Mouse (Mus musculus) heart, postnatal 0 days (tissue): Measurements from ENCODE around the gene Chmp5. TPM values are rescaled to one million over a fixed set of nuclear protein-coding genes. Genes with fewer than 3 reads are reported as not detected.
A peak's percentile ranks its signal among the peaks of the same experiment; 100 is the strongest.

Experiments used
- ATAC-seq: fragments of 200-750 bp; cut with Nextera tagmentation; 2 replicates; pipeline ENCODE4 v1.8.0; 2017; ENCODE audit warnings: low read depth, moderate number of reproducible peaks, moderate library complexity; ENCODE audit not compliant: insufficient read depth
- DNase-seq: peaks from one replicate; pipeline ENCODE4 v3.0.0-alpha.2; 2016; ENCODE audit warnings: low spot score
- H3K27ac ChIP-seq: fragments of 300-500 bp; sonication (generic); 2 replicates; pipeline ENCODE4 v1.5.1; 2014; ENCODE audit warnings: low read depth, mild to moderate bottlenecking
- H3K27me3 ChIP-seq: fragments of 300-500 bp; sonication (generic); 2 replicates; pipeline ENCODE4 v1.6.1; 2014; ENCODE audit warnings: low read length, mixed read lengths; ENCODE audit not compliant: control insufficient read depth, insufficient read depth
- H3K36me3 ChIP-seq: fragments of 300-500 bp; sonication (generic); replicated peaks from 2 replicates; pipeline ENCODE4 v1.6.1; 2014; ENCODE audit warnings: low read length, mixed read lengths; ENCODE audit not compliant: control insufficient read depth, insufficient read depth
- H3K4me1 ChIP-seq: fragments of 300-500 bp; sonication (generic); 2 replicates; pipeline ENCODE4 v1.6.1; 2014; ENCODE audit warnings: antibody characterized with exemption; ENCODE audit not compliant: control insufficient read depth, insufficient read depth
- H3K4me2 ChIP-seq: fragments of 300-500 bp; sonication (generic); 2 replicates; pipeline ENCODE4 v1.6.1; 2014; ENCODE audit warnings: low read depth, mild to moderate bottlenecking, low read length, moderate library complexity
- H3K4me3 ChIP-seq: fragments of 300-500 bp; sonication (generic); 2 replicates; pipeline ENCODE4 v1.5.1; 2014; ENCODE audit warnings: low read depth, low read length
- H3K9ac ChIP-seq: fragments of 300-500 bp; sonication (generic); replicated peaks from 2 replicates; pipeline ENCODE4 v1.6.1; 2014; ENCODE audit warnings: low read depth, low read length, mixed read lengths
- H3K9me3 ChIP-seq: fragments of 300-500 bp; sonication (generic); replicated peaks from 2 replicates; pipeline ENCODE4 v1.6.1; 2016; ENCODE audit warnings: low read length; ENCODE audit not compliant: control insufficient read depth
- CTCF ChIP-seq: IDR thresholded peaks from 2 replicates; pipeline ENCODE4 v1.5.1; 2016; ENCODE audit warnings: antibody characterized with exemption, control low read depth, low read depth
- EP300 ChIP-seq: IDR thresholded peaks from 2 replicates; pipeline ENCODE4 v1.6.1; 2016; ENCODE audit warnings: antibody characterized with exemption, low read depth
- WGBS: fragments of 180-500 bp; shearing (Covaris S2); extraction: QIAGEN DNeasy Blood & Tissue Kit; methylation state at CpG from one replicate; pipeline ENCODE4 v1.1.7; 2014; 5-methylcytosine and 5-hydroxymethylcytosine counted together
- polyA plus RNA-seq: library from polyadenylated mRNA; unstranded; fragments of >200 nt; fragmentation: Nextera tagmentation; extraction: Ambion mirVana; gene quantifications from 2 replicates; pipeline ENCODE4 v1.2.1, GENCODE M21; 2015
- total RNA-seq: library from RNA; depleted of rRNA; stranded (reverse); fragments of >200 nt; gene quantifications from 2 replicates; pipeline ENCODE4 v1.2.3, GENCODE M21; 2014; ENCODE audit warnings: low replicate concordance

The Chmp5 gene
- total and polyA plus RNA-seq, 2 experiments from 2014 or later: 17.7 to 72.3 TPM

GRCm38 (mm10) chr4:40936175-40936839 is 11.9 kb upstream of the Chmp5 start:
- H3K36me3 ChIP-seq: peaks cover 77% of the 10 kb centered on the region
- peak overlapping the region; percentile 17; the same call in 1 of the 2 replicates for H3K27ac ChIP-seq
- no peaks in the 10 kb centered on the region for H3K4me1 ChIP-seq
- TF ChIP-seq EP300 (no peak), CTCF (no peak)
- peaks cover 6% of the 10 kb centered on the region; the same call in 1 of the 2 replicates for H3K9me3 ChIP-seq
- ATAC-seq (peak; percentile 69), DNase-seq (peak; percentile 31)
- 64% methylated on average over 9 of the region's 9 CpGs for WGBS
- H3K4me2 ChIP-seq: no peak overlapping the region
- H3K9ac ChIP-seq: no peak overlapping the region
- no peak overlapping the region for H3K4me3 ChIP-seq
- no peaks in the 10 kb centered on the region for H3K27me3 ChIP-seq

GRCm38 (mm10) chr4:40938793-40939192 is 9.4 kb upstream of the Chmp5 start:
- WGBS: 95% methylated on average over 5 of the region's 5 CpGs
- Histone ChIP-seq H3K36me3 (peaks cover 92% of the 10 kb centered on the region), H3K9ac (no peak overlapping the region), H3K9me3 (peaks cover 6% of the 10 kb centered on the region; the same call in 1 of the 2 replicates), H3K27ac (no peak overlapping the region), H3K4me3 (no peak overlapping the region), H3K4me1 (no peaks in the 10 kb centered on the region), H3K4me2 (no peak overlapping the region), H3K27me3 (no peaks in the 10 kb centered on the region)
- no peak for TF ChIP-seq EP300
- no peak for TF ChIP-seq CTCF
- no peak for ATAC-seq
- DNase-seq: no peak

- Histone ChIP-seq H3K9ac (no peak overlapping the region), H3K4me2 (no peak overlapping the region), H3K27ac (no peak overlapping the region), H3K36me3 (peaks cover 65% of the 10 kb centered on the region), H3K4me3 (no peak overlapping the region), H3K9me3 (peaks cover 6% of the 10 kb centered on the region; the same call in 1 of the 2 replicates), H3K27me3 (no peaks in the 10 kb centered on the region), H3K4me1 (peaks cover 12% of the 10 kb centered on the region)
- ATAC-seq: no peak
- no peak for DNase-seq
- 94% methylated on average over 5 of the region's 5 CpGs for WGBS
- TF ChIP-seq CTCF: no peak
- TF ChIP-seq EP300: no peak
Observed at GRCm38 (mm10) chr4:40943651-40944050, 4.6 kb upstream of the Chmp5 start.

- Histone ChIP-seq H3K4me1 (peaks cover 17% of the 10 kb centered on the region), H3K36me3 (peaks cover 42% of the 10 kb centered on the region), H3K27ac (no peak overlapping the region), H3K4me2 (peak overlapping the region; percentile 71), H3K9ac (peak overlapping the region; percentile 83), H3K9me3 (no peaks in the 10 kb centered on the region), H3K4me3 (peak overlapping the region; percentile 80), H3K27me3 (no peaks in the 10 kb centered on the region)
- no peak for ATAC-seq
- DNase-seq: no peak
- TF ChIP-seq CTCF (no peak), EP300 (no peak)
- WGBS: 85% methylated on average over 7 of the region's 7 CpGs
Observed at GRCm38 (mm10) chr4:40946516-40947121, 1.6 kb upstream of the Chmp5 start.

GRCm38 (mm10) chr4:40947565-40948159 is 545 bp upstream of the Chmp5 start:
- DNase-seq: no peak
- Histone ChIP-seq H3K27ac (peak overlapping the region; percentile 89), H3K4me3 (peak overlapping the region; percentile 80), H3K4me2 (peak overlapping the region; percentile 71), H3K9me3 (no peaks in the 10 kb centered on the region), H3K9ac (peak overlapping the region; percentile 83), H3K27me3 (no peaks in the 10 kb centered on the region), H3K36me3 (peaks cover 38% of the 10 kb centered on the region), H3K4me1 (peaks cover 17% of the 10 kb centered on the region)
- TF ChIP-seq EP300 (no peak), CTCF (no peak)
- 0% methylated on average over 39 of the region's 40 CpGs for WGBS
- ATAC-seq: peak; percentile 62
